Mouse (Mus musculus) ES-Bruce4 (cell line): ENCODE results near the gene Syne1. TPM values are rescaled to one million over a fixed set of nuclear protein-coding genes. Genes with fewer than 3 reads are reported as not detected.

Source experiments
- H3K27ac ChIP-seq: 2 replicates; pipeline ENCODE4 v1.5.1; 2012; ENCODE audit warnings: low read length, inconsistent platforms; ENCODE audit not compliant: insufficient read depth
- H3K27me3 ChIP-seq: 2 replicates; pipeline ENCODE4 v1.6.1; 2012; ENCODE audit warnings: mild to moderate bottlenecking, low read length, inconsistent platforms; ENCODE audit not compliant: control insufficient read depth, poor library complexity, insufficient read depth, severe bottlenecking
- H3K36me3 ChIP-seq: 2 replicates; pipeline ENCODE4 v1.6.1; 2012; ENCODE audit warnings: inconsistent platforms, mild to moderate bottlenecking, low read length, moderate library complexity; ENCODE audit not compliant: control insufficient read depth, poor library complexity, insufficient read depth, severe bottlenecking
- H3K4me1 ChIP-seq: one replicate; pipeline ENCODE4 v1.8.1; 2011; ENCODE audit warnings: low read length; ENCODE audit not compliant: control insufficient read depth, insufficient read depth
- H3K4me3 ChIP-seq: 2 replicates; pipeline ENCODE4 v1.5.1; 2011; ENCODE audit warnings: low read depth, mild to moderate bottlenecking, low read length
- H3K9ac ChIP-seq: 2 replicates; pipeline ENCODE4 v1.6.1; 2012; ENCODE audit warnings: low read depth, mild to moderate bottlenecking, inconsistent platforms; ENCODE audit not compliant: poor library complexity, severe bottlenecking
- H3K9me3 ChIP-seq: replicated peaks from 2 replicates; pipeline ENCODE4 v1.6.1; 2012; ENCODE audit warnings: mild to moderate bottlenecking, low read length, inconsistent platforms; ENCODE audit not compliant: control insufficient read depth, poor library complexity, insufficient read depth, severe bottlenecking
- CTCF ChIP-seq: IDR thresholded peaks from one replicate; pipeline ENCODE4 v1.8.1; 2011; ENCODE audit warnings: low read depth, low read length
- EP300 ChIP-seq: IDR thresholded peaks from 2 replicates; pipeline ENCODE4 v1.6.1; 2011; ENCODE audit warnings: low read depth, low read length; ENCODE audit not compliant: insufficient read depth
- POLR2A ChIP-seq: IDR thresholded peaks from one replicate; pipeline ENCODE4 v1.8.1; 2011; ENCODE audit warnings: low read length; ENCODE audit not compliant: insufficient read depth
- polyA plus RNA-seq: library from polyadenylated mRNA; stranded (reverse); fragments of >200 nt; gene quantifications from 2 replicates; pipeline ENCODE4 v1.2.4, GENCODE M21; 2011; ENCODE audit warnings: low read depth; ENCODE audit not compliant: missing spikeins, insufficient read depth, insufficient read length

The Syne1 gene
- polyA plus RNA-seq, 1 experiment = 3.2 TPM

DNA sequence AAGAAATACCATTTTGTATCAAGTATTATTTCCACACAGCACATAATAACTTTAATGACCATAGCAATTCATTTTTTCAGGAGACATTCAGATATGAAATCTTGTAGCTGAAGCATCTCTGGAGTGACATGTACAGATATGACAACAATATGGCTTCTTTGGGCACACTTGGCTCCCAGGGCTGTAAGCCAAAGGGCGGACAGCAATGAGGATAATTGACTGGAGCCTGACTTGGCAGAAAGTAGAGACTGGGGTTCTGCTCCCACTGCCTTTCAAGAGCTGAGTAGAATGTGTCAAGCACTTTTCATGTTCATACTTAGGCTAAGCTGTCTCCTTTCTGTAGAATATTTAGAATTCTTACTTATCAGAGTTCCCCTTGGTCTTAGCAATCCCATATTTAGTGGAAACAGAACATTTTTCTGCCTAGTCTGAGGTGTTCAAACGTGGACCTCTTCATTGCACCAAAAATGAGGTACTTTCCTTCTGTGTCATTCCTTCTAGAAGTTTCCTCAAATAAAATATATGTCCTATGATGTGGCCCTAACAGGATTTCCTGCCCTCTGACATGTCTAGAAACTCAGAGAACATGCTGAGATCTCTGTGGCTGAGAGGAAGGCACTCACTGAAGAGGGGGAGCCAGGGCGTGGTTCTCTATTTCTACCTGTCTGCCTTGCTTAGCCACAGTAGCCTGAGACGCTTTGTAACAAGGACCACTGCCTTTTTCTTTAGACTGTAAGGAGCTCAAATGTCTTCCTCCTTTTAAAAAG lies 103.1 kb downstream of the Syne1 start:
- Histone ChIP-seq H3K27ac (no peak overlapping the region), H3K4me3 (no peak overlapping the region), H3K4me1 (no peaks in the 10 kb centered on the region), H3K9ac (no peak overlapping the region), H3K9me3 (no peaks in the 10 kb centered on the region), H3K27me3 (no peaks in the 10 kb centered on the region), H3K36me3 (no peaks in the 10 kb centered on the region)
- TF ChIP-seq POLR2A (no peak), CTCF (no peak), EP300 (no peak)

DNA sequence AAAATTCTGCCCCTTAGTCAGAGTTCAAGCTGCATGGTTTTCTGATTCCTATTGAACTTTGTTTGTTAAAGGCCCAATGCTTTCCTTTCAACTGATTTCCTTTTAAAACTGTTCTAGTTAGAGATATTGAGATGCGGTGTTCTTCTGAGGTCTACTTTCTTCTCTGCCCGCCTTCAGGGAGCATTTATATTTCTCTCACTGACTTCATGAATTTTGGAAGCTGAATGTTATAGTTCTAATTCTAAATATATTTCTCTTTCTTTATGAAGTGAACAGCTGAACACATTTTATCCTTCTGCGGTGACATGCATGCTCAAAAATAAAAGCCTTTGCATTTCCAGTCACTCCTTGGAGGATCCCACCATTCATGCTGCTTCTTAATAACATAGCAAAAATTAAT lies 106.0 kb downstream of the Syne1 start:
- Histone ChIP-seq H3K4me3 (no peak overlapping the region), H3K27ac (no peak overlapping the region), H3K36me3 (no peaks in the 10 kb centered on the region), H3K4me1 (no peaks in the 10 kb centered on the region), H3K27me3 (no peaks in the 10 kb centered on the region), H3K9me3 (no peaks in the 10 kb centered on the region), H3K9ac (no peak overlapping the region)
- TF ChIP-seq POLR2A (no peak), CTCF (no peak), EP300 (no peak)

GRCm38 (mm10) chr10:5443020-5443419 lies 108.3 kb downstream of the Syne1 start:
- Histone ChIP-seq H3K27me3 (no peaks in the 10 kb centered on the region), H3K9ac (no peak overlapping the region), H3K4me3 (no peak overlapping the region), H3K27ac (no peak overlapping the region), H3K9me3 (no peaks in the 10 kb centered on the region), H3K4me1 (no peaks in the 10 kb centered on the region), H3K36me3 (no peaks in the 10 kb centered on the region)
- TF ChIP-seq POLR2A (no peak), CTCF (no peak), EP300 (no peak)

DNA sequence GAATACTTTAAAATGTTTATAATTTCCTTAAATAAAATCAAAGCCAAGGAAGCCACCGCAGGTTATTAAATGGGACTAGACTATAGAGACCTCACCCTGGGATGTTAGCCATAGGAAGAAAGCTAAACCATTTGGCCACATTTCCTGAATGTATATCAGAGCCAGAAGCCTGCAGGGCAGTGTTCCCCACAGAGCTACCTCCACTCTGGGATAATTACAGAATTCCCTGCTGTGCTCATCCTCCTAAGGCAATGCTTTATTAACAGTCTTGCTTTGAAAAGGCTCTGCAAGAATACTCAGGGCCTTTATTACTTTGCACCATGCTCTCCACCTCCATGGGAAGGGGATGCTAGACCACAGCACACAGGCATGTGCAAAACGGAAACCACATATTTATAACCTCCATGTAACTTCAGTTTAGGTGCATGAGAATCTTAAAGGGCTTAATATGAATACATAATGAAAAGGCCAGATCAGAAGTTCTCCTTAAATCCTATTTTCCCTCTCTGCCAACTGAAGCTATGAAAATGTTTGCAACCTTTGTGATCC lies 111.4 kb downstream of the Syne1 start:
- Histone ChIP-seq H3K4me3 (no peak overlapping the region), H3K9me3 (no peaks in the 10 kb centered on the region), H3K9ac (no peak overlapping the region), H3K27me3 (no peaks in the 10 kb centered on the region), H3K27ac (no peak overlapping the region), H3K4me1 (no peaks in the 10 kb centered on the region), H3K36me3 (no peaks in the 10 kb centered on the region)
- TF ChIP-seq POLR2A (no peak), EP300 (no peak), CTCF (no peak)

DNA sequence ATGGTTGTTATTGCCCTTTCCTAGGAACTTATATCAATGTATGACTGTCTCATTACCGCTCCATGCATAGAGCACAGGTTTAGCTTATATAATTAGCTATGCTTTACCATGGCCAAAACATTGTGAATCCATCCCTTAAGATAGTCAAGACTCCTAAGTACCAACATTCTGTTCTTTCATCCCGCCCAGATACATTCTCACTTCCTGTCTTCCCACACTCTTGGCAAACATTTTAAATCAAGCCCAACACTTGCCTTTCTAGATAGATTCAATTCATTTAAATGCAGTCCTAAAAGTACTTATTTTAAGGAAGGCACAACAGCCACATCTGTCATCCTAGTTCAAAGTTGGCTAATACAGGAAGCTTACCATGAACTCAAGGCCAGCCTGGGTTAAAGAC lies 113.5 kb downstream of the Syne1 start:
- H3K9ac ChIP-seq = no peak overlapping the region
- no peaks in the 10 kb centered on the region for H3K9me3 ChIP-seq
- no peaks in the 10 kb centered on the region for H3K4me1 ChIP-seq
- TF ChIP-seq CTCF (no peak), POLR2A (no peak), EP300 (no peak)
- H3K4me3 ChIP-seq = no peak overlapping the region
- no peaks in the 10 kb centered on the region for H3K27me3 ChIP-seq
- H3K36me3 ChIP-seq = no peaks in the 10 kb centered on the region
- no peak overlapping the region for H3K27ac ChIP-seq

DNA sequence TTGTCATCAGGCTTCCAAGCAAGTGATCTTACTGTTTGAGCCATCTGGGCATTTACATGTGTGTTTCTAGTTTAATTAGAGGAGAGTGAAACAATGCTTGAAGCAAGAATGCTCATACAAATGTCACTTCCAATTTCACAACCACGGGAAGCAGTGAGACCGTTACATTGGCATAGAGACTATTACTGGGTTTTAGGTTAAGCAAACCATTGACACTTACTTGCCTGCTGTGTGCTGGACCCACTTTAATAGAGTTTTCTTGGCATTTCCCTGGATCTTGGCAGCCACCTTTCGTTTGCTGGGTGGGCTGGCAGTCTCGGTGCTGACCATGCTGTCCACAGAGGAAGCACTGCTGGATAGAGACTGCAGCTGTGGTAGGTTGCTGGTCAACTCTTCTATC lies 127.3 kb downstream of the Syne1 start:
- Histone ChIP-seq H3K9ac (no peak overlapping the region), H3K27ac (no peak overlapping the region), H3K4me1 (no peaks in the 10 kb centered on the region), H3K9me3 (0 out of 2 replicates have a peak, but pooled peaks cover 5% of the 10 kb centered on the region), H3K36me3 (no peaks in the 10 kb centered on the region), H3K27me3 (no peaks in the 10 kb centered on the region), H3K4me3 (no peak overlapping the region)
- no peak for TF ChIP-seq CTCF
- no peak for TF ChIP-seq POLR2A
- no peak for TF ChIP-seq EP300

DNA sequence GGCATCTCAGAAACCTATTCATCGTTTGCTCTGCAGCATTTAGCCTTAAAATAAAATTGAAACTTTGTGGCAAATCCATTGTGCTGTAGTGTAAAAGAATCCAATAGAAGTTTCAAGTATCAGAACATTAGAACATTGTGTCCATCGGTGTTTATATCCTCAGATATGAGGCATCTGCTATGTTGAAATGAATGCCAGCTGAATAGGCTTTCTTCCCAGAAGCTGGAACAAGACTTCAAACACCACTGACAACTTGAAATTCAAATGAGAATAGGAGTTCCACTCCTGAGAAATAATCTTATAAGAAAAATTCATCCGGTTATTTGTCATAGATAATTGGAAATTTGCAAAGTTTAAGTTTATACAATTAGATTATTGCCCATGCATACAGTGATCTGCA lies 135.6 kb downstream of the Syne1 start:
- H3K4me1 ChIP-seq = no peaks in the 10 kb centered on the region
- no peak overlapping the region for H3K9ac ChIP-seq
- no peak overlapping the region for H3K4me3 ChIP-seq
- no peaks in the 10 kb centered on the region for H3K27me3 ChIP-seq
- no peaks in the 10 kb centered on the region for H3K36me3 ChIP-seq
- H3K27ac ChIP-seq = no peak overlapping the region
- no peak for TF ChIP-seq EP300
- TF ChIP-seq CTCF = no peak
- TF ChIP-seq POLR2A = no peak
- no peaks in the 10 kb centered on the region for H3K9me3 ChIP-seq
